Mouse (Mus musculus) right cerebral cortex, postnatal 36 days (tissue): ENCODE results near the gene Sh3bp5.
A peak's percentile ranks its signal among the peaks of the same experiment; 100 is the strongest.

Experiments used
- DNase-seq, 2 experiments: peaks; one replicate each; pipeline ENCODE4 v3.0.0; 2022; ENCODE audit warnings: low spot score in 2 of 2, mixed read lengths in 1 of 2

Gene Sh3bp5

DNA sequence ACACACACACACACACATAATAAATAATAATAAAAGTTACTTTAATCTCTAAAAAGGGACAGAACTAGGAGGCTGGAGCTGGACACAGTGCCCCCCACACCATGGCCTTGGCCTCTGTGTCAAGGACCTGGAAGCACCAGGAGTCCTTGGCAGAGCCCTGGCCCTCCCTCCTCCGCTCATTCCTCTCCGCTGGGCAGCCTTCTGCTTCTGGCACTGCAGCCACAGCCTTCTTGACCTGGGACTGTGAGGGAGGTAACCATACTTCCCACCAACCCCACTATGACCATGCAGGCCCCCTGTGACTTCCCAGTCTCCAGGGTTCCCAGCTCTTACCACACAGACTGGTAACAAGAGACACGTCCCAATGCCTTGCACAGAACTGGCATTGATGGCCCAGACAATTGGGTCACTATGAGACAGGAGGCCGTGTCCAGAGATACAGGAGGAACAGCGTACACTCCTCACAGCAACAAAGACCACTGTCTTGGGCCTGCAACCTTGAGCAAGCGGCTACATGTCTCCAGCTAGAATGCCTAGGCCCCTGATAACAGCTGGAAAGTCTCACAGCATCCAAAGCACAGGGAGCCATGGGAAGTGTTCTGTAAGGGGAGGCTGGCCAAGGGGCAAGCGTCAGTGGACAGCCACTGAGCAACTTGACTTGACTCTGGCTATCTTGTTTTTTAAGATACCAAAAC, 41.8 kb downstream of the Sh3bp5 start:
- no peak for DNase-seq

GRCm38 (mm10) chr14:31393546-31393890, 42.4 kb downstream of the Sh3bp5 start:
- no peak for DNase-seq

GRCm38 (mm10) chr14:31392873-31393545, 42.9 kb downstream of the Sh3bp5 start:
- peak; percentile 76 to 77 for DNase-seq

DNA sequence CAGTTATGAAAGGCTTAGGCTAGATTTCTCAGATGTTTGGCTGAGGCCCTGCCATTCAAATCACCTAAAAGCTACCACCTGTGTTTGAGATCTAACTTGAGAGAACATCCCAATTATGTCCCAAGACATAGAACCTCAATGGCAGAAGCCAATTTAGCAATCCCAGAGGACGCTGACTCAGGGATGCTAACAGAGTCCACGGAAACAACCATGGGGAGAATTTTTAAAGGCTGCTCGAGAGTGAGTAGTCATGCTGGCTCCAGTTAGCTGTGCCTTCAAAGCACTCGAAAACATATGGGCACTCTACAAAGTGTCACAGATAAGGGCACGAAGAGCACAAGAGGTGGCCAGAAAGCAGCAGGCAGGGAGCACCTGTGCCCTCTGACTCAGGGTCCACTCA, 43.6 kb downstream of the Sh3bp5 start:
- DNase-seq = no peak

DNA sequence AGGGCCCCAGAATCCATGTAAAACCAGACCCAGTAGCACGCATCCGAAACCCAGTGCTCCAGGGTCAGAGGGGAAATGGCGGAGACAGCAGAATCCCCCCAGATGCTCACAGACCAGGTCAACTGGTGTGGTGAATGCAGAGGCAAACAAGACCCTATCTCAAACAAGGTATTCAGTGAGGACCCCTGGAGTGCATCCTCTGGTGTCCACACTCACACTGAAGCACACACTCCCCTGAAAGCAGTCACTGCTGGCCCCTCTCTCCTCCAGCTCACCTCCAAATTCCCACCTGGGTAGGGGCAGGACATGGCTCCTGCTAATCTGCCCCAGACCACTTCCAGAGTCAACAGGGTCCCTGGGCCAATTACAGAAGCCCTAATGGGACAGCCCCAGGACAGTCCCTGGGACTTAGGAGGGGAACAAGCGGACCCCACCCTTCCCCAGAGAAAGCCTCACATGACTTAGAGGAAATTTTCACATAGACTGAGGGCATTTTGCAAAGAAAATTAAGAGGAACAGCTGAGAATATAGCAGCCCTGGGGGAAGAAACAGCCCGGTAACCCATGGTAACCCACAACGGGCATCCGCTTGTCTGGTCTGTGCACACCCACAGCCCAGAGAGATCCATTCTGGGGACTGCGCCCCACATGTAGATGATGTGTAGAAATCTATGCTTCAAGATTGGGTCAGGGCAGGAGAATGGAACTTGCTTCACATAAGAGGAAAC, 46.3 kb downstream of the Sh3bp5 start:
- no peak for DNase-seq

DNA sequence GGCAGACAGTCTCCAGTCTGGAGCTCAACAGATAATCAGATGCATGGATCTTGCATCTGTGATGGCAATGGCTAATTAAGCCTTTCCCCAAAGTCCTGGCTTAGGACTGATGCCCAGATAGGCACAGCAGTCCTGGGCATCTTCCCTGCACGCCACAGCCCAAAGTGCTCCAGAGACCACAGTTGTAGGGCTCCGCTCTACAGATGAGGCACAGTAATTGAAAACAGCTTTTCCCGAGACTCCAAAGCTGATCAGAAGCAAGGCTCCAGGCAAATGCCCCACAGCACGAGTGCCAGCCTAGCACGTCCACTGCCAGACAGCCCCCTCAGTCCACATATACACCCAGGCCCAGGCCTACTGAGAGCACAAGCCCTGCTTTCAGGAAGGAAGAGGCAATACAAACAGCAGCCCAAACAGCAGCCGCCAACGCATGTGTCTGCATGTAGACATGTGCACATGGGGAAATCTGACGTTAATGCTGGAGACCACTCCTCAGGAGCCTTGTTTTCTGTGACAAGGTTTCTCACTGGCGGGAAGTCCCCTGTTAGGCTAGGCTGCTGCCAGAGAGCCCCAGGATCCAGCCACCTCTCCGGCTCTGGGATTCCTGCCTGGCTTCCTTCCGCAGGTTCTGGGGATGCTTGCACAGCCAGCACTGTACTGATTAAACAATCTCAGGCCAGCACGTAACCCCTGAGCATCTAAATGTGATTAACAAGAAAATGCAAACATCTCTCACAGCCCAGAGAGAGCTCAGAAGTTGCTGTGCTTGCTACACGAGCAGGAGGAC, 47.6 kb downstream of the Sh3bp5 start:
- no peak for DNase-seq

- DNase-seq = no peak
Observed at GRCm38 (mm10) chr14:31387301-31387981, 48.4 kb downstream of the Sh3bp5 start.

- peak in 1 of 2 experiments; percentile 52 for DNase-seq
Observed at GRCm38 (mm10) chr14:31385977-31386697, 49.7 kb downstream of the Sh3bp5 start.

GRCm38 (mm10) chr14:31385406-31385805, 50.5 kb downstream of the Sh3bp5 start:
- no peak for DNase-seq

GRCm38 (mm10) chr14:31384366-31385323, 51.2 kb downstream of the Sh3bp5 start:
- DNase-seq = no peak

DNA sequence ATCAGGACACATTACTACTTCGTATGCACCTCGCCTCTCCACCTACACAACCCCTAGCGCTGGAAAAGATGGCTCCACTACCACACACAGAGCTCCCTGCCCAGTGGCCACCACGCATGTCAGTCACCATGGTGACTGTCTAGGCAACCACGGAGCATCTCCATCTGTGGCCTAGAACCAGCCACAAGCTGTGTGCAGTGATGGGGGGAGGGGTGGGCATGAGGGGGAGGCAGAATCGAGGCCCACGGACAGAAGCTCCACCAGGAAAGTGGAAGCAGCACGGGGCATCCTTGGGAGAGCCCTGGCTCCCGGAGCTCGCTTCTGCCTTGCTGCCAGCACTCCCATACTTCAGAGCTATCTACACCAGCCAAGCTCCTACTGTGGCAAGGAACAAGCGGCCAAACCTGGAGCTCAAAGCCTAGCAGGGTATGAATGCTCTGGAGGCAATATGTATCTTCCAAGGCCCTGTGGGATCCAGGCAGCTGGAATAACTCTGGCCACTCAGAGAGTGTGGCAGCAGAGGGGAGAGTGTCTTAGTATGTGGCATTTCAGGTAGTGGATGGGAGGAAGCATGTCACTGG, 52.3 kb downstream of the Sh3bp5 start:
- peak; percentile 76 to 85 for DNase-seq

GRCm38 (mm10) chr14:31382276-31382675, 53.6 kb downstream of the Sh3bp5 start:
- DNase-seq = no peak

GRCm38 (mm10) chr14:31376331-31376730, 59.5 kb downstream of the Sh3bp5 start:
- no peak for DNase-seq

DNA sequence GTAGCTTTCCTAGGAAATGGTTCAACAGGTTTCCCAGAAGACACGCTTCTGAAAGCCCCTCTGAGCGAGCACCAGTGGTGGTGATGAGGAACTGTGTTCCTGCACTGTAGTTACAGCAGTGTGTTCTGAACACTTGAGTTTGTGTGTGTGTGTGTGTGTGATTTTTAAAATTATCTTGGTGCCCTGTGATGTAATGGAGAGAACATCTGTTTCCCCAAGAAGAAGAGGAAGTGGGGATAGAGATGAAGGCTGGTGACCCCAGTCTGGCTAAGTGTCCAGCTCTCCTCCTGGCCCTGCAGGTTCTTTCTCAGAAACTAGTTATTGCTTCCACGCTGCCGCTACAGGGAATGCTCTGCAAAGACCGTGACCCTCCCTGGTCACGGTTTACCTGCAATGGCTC, 61.5 kb downstream of the Sh3bp5 start:
- DNase-seq = no peak

DNA sequence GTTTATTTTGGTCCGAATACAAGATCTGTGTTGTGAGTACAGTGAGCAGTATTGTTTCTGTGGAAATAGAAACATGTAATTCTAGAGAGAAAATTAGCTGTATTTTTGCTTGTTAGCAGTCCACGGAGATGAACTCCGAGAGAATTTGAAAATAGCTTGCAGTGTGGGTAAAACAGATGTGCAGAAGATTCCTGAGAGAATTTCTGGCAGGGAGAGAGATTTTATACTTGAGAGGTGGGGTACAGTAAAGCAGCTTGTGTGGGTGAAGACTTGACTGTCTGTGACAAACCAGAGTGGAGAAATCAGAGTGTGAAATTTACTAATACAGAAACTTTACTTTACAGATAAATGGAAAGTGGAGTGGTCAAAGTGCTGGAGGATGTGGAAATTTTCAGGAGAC, 66.5 kb downstream of the Sh3bp5 start:
- DNase-seq = no peak

DNA sequence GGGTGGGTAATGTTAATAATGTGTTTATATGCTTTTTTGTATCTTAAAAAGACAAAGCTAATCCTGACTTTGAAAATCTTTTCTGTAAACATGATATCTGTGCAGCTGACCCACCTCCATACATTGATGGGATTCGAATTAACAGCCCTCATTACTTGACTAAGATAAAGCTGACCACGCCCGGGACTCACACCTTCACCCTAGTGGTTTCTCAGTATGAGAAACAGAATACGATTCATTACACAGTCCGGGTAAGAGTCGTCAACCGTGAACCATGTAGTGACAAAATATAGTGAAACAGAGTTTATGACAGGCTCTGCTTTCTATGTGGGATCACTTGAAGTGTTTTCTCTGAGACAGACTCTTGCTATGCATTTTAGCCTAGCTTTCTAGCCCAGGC, 67.9 kb downstream of the Sh3bp5 start:
- DNase-seq = no peak

- DNase-seq = peak in 1 of 2 experiments; percentile 22
Observed at GRCm38 (mm10) chr14:31365350-31365749, 70.5 kb downstream of the Sh3bp5 start.

GRCm38 (mm10) chr14:31364589-31364988, 71.3 kb downstream of the Sh3bp5 start:
- DNase-seq = no peak

GRCm38 (mm10) chr14:31362236-31362635, 73.6 kb downstream of the Sh3bp5 start:
- no peak for DNase-seq
